Mouse (Mus musculus): ENCODE measurements around the gene Syt14.
A peak's percentile ranks its signal among the peaks of the same experiment; 100 is the strongest.

Syt14 gene

GRCm38 (mm10) chr1:193035371-193036238 lies at the start of gene Syt14:
Syt14 (minus strand) TSS chr1:193035775.
- DNase-seq: peak; percentile 76

DNA sequence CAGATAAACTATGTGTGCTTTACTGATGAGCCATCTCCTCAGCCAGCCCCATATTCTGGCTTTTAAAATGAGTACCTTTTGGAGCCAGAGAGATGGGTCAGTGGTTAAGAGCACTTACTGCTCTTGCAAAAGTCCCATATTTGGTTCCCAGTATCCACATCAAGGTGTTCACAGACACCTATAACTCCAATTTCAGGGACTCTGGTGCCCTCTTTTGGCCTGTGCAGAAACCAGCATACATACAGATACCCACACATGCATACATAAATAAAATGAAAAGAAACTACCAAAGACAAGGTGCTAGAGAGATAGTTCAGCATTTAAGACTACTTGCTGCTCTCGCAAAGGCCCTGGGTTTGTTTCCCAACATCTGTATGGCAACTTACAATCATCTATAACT lies 48.4 kb upstream of the Syt14 start:
- no peak for DNase-seq

- DNase-seq: no peak
These were observed 47.5 kb upstream of the Syt14 start for GRCm38 (mm10) chr1:193083051-193083450.

DNA sequence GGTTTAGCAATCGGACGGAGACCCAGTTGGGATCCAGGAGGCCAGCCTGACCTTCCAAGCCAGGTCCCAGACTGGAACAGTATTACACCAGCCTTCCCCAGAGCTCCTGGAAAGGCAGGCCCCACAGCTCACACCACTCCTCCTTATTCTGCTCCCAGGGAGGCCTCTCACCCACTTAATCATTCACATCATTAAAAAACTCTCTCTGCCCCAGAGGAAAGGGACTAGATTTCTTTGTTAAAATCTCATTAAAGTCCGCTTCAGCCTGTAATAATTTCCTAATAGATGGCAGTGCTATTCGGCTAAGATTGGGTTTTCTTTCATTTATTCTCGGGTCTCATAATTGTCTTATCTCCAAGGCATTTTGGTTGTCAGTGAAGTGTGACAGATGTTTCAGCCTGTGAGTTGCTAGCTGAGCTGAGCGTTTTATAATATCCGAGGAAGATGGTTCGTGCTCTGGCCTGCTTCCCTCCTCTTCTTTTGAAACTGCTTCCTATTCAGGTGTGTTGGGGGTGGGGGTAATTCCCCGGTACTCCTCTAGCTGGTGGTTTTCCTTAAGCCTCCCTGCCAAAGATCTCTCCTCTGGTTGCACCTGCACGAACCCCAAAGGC lies 46.8 kb upstream of the Syt14 start:
- no peak for DNase-seq

GRCm38 (mm10) chr1:193062618-193063017 lies 27.0 kb upstream of the Syt14 start:
- DNase-seq: no peak

GRCm38 (mm10) chr1:193060167-193060566 lies 24.6 kb upstream of the Syt14 start:
- DNase-seq: no peak

DNA sequence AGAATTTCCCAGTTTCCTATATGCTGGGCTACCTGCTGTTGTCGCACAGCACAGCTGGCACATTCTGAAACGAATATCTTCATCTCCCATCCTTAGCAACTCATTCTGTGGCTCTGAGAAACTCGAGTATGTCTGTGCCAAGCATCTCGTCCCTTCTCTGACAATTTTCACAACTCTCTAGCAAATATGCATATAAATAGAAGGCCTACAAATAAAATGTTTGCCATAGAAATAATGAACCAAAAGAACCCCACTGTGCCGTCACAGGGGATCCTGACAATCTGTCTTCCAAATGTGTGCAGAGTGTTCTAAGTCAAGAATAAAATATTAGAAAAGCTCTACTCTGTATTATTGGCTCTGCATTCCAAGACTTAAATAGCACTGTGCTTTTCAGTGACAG lies 24.0 kb upstream of the Syt14 start:
- DNase-seq: no peak

DNA sequence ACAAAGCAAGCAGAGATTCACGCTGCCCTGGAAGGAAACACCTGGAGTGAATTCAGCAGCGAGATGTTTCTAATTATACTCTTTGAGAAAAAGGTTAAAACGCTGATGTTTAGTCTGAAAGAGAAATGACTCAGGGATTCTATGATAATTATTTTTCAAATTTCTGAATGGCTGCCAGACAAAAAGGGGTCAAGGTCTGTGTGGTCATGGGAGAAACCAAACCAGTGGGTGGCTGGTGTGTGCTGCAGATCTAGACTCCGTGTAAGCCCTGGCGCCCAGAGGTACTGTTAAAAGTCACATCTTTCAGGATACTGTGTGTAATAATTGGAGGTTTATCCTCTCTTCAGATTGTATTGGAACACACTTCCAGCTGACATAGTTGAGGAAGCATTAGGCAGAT lies 18.8 kb upstream of the Syt14 start:
- no peak for DNase-seq

DNA sequence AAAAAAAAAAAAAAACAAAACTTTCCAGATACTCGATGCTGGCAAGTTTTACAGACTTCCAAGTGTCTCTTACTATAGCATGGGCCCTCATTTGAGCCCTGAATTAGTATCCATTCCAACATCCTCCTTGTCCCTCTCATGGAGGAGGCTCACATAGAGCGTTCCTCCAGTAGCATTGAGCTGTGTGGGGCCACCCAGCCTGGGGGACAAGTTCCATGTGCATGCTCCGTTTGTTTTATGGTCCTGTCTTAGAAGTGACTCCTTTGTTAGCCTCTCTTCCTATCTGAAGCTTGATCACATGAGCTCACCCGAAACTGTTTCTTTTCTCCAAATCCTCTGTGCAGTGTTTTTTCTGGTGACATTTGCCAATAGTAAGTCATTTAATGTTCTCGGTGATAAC lies 17.5 kb upstream of the Syt14 start:
- DNase-seq: no peak

DNA sequence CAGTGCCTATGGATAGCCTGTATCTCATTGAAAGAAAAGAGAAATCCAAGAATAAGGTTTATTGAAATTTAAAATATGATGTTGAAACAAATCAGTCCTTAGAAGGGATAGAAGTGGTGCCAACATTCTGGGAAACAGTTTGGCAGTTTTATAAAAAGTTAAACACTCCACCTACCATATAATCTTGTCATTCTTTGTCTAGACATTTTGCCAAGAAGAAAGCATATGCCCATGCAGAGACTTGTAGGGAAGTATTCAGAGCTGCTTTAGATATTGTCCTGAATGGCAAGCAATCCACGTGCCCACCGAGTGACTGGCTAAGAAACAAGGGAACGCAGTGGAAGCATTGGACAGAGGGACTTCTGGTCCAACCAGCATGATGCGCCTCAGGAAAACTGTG lies 12.0 kb upstream of the Syt14 start:
- no peak for DNase-seq

DNA sequence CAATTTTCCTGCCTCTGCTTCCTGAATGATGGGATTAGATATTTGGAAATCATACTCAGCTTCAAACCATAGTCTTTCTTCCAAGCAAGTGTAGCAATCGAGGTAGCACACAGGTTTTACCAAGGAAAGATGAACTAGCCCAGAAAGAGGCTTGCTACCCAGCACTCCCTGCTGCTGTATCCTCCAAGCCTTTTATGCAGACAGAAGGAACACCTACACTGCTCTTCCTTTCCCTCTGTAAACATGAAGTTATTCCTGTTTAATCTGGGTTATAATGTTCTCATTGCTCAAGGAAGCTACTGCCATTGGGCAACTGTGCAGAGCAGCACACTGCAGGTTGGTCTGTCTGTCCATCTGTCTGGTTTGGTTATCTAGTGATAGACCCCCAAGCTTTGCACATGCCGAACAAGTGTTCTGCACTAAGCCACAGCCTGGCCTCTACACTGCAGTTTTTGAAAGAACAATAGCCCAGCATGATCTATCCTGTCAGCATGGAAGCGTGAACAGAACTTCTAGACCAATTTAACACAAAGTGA lies 7.3 kb upstream of the Syt14 start:
- DNase-seq: no peak

GRCm38 (mm10) chr1:193034951-193035370 lies 614 bp downstream of the Syt14 start:
- no peak for DNase-seq

DNA sequence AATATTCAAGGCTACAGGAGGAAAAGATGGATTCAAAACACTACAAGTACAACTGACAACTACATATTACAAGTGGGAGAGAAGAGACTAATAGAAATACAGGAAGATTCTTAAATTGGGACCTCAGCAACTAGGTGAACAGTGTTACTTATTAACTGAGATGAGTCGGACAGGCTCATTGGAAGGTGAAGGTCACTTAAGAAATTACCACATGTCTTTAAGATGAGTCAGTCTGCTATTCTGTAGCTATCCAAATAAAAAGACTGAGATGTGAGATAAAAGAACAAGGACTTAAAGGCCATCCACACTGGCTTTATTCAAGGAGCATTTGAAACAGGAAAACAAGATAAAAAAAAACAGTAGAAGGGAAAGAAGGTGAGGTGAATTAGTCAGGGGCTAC lies 11.3 kb downstream of the Syt14 start:
- DNase-seq: no peak

- no peak for DNase-seq
These were observed 23.2 kb downstream of the Syt14 start for GRCm38 (mm10) chr1:193012351-193012750.

DNA sequence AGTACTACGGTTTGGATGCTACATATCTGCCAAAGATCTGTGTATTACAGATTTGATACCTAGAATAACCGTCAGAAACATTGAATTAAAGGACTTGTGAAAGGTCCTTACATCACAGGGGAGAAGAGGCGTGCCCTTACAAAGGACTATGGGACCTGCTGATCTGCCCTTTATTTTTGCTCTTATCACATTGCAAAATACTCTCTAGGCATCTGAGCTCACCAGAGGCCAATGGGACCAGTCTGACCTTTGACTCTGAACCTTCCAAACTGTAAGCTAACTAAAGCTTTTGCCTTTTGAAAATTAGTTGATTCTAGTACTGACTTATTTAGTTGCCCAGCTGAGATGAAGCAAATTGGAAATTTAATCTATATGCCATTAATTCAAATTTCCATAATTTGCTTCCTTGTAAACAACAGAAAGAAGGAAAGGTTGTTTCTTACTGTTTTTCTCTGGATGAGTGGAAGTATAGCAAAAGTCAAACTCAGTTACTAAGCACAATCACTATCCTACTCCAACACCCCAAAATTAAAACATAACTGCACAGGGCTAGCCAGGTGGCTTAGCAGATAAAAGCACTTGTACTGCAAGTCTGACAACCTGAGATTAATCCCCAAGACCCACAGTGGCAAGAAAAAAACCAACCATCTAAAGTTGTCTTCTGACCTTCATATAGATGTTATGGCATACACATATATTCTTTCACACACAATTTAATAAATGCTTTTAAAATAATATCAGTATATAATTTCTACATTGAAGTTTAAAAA lies 24.4 kb downstream of the Syt14 start:
- no peak for DNase-seq

- DNase-seq: no peak
These were observed 31.0 kb downstream of the Syt14 start for GRCm38 (mm10) chr1:193004581-193004980.

DNA sequence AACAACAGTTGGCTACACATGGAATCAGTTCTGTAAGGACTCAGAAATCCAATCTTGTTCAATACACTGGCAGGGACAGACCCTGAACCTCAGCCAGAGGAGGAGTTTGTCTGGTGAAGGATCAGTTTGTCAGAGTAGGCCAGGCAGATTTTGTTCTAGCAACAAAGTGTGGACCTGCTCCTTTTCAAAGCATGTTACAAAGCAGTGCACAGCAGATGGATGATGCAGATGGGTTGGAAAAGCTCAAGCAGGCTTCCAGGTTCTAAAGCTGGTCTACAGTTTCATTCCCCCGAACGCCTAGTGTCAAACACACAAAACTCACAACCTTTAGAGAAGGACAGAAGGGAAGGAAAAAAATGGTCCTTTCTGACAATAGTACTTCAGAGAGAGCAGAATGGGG lies 31.6 kb downstream of the Syt14 start:
- no peak for DNase-seq

GRCm38 (mm10) chr1:193002307-193002706 lies 33.3 kb downstream of the Syt14 start:
- DNase-seq: no peak

- DNase-seq: no peak
These were observed 34.0 kb downstream of the Syt14 start for GRCm38 (mm10) chr1:193001587-193001986.

GRCm38 (mm10) chr1:193000908-193001307 lies 34.7 kb downstream of the Syt14 start:
- DNase-seq: no peak

- no peak for DNase-seq
These were observed 41.2 kb downstream of the Syt14 start for GRCm38 (mm10) chr1:192994179-192994873.

GRCm38 (mm10) chr1:192993491-192993890 lies 42.1 kb downstream of the Syt14 start:
- DNase-seq: no peak

DNA sequence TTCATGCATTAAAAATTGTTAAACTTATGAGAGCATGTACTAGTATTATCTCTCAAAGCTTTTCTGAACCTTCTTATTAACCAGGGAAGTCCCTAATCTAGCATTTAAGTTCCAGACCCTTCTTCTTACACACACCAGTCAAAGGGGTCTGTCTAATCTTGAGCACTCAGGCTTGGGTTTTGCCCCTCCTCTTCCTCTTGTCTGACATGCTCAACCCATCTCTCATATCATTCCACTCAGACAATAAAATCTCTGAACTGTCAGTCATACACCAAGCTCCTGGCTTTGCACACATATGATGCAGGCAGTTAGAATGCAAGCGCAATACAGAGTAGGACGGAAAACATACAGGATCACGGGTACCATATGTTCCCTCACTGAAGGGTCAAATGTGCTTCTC lies 48.4 kb downstream of the Syt14 start:
- DNase-seq: no peak

All from kidney, adult 11 months (tissue).